Mouse (Mus musculus): Measurements from ENCODE around the gene Sypl2. TPM values are rescaled to one million over a fixed set of nuclear protein-coding genes. Genes with fewer than 3 reads are reported as not detected.

Gene Sypl2
- polyA plus RNA-seq, 1 experiment from 2014 or later = 0.78 TPM

- no peak overlapping the region for H3K9ac ChIP-seq
- H3K4me3 ChIP-seq (replicated peaks) = no peak overlapping the region
- H3K27me3 ChIP-seq = peaks cover 4% of the 10 kb centered on the region; the same call in 1 of the 2 replicates
- H3K36me3 ChIP-seq (replicated peaks) = no peaks in the 10 kb centered on the region
- 52% methylated on average over 4 of the region's 4 CpGs for WGBS (ENCODE audit: insufficient replicate concordance)
- H3K4me1 ChIP-seq (replicated peaks) = peaks cover 18% of the 10 kb centered on the region
- no peak overlapping the region for H3K27ac ChIP-seq (replicated peaks)
- no peak overlapping the region for H3K4me2 ChIP-seq
- H3K9me3 ChIP-seq (replicated peaks) = no peaks in the 10 kb centered on the region
- ATAC-seq (ENCODE audit: insufficient read depth) = no peak
Measured at GRCm38 (mm10) chr3:108193686-108194085, 32.8 kb downstream of the Sypl2 start.

GRCm38 (mm10) chr3:108189897-108190296 lies 36.6 kb downstream of the Sypl2 start:
- WGBS (ENCODE audit: insufficient replicate concordance) = 37% methylated on average over 5 of the region's 5 CpGs
- Histone ChIP-seq H3K9ac (no peak overlapping the region), H3K4me1 (replicated peaks) (peaks cover 15% of the 10 kb centered on the region), H3K4me3 (replicated peaks) (no peak overlapping the region), H3K4me2 (no peak overlapping the region), H3K9me3 (replicated peaks) (no peaks in the 10 kb centered on the region), H3K36me3 (replicated peaks) (no peaks in the 10 kb centered on the region), H3K27ac (replicated peaks) (no peak overlapping the region), H3K27me3 (peaks cover 42% of the 10 kb centered on the region)
- ATAC-seq (ENCODE audit: insufficient read depth) = no peak

- Histone ChIP-seq H3K27me3 (peaks cover 52% of the 10 kb centered on the region), H3K9me3 (replicated peaks) (no peaks in the 10 kb centered on the region), H3K4me3 (replicated peaks) (no peak overlapping the region), H3K4me1 (replicated peaks) (peaks cover 15% of the 10 kb centered on the region), H3K4me2 (no peak overlapping the region), H3K27ac (replicated peaks) (no peak overlapping the region), H3K9ac (no peak overlapping the region), H3K36me3 (replicated peaks) (no peaks in the 10 kb centered on the region)
- no peak for ATAC-seq (ENCODE audit: insufficient read depth)
- 62% methylated on average over 9 of the region's 9 CpGs for WGBS (ENCODE audit: insufficient replicate concordance)
Measured at GRCm38 (mm10) chr3:108188716-108189490, 37.5 kb downstream of the Sypl2 start.

- Histone ChIP-seq H3K36me3 (replicated peaks) (no peaks in the 10 kb centered on the region), H3K27me3 (peaks cover 62% of the 10 kb centered on the region), H3K4me2 (peak overlapping the region; percentile 88), H3K4me3 (replicated peaks) (peak overlapping the region; percentile 66; the same call in 1 of the 2 replicates), H3K27ac (replicated peaks) (no peak overlapping the region), H3K4me1 (replicated peaks) (peaks cover 15% of the 10 kb centered on the region), H3K9ac (no peak overlapping the region), H3K9me3 (replicated peaks) (no peaks in the 10 kb centered on the region)
- no peak for ATAC-seq (ENCODE audit: insufficient read depth)
- WGBS (ENCODE audit: insufficient replicate concordance) = 47% methylated on average over 20 of the region's 20 CpGs
Measured at GRCm38 (mm10) chr3:108187111-108187795, 39.2 kb downstream of the Sypl2 start.

- H3K27me3 ChIP-seq = peaks cover 62% of the 10 kb centered on the region
- WGBS (ENCODE audit: insufficient replicate concordance) = 3% methylated on average over 41 of the region's 100 CpGs
- peak within 1 kb of the TSS; percentile 66 for H3K4me3 ChIP-seq (replicated peaks)
- peak within 1 kb of the TSS; percentile 88 for H3K4me2 ChIP-seq
- H3K4me1 ChIP-seq (replicated peaks) = peaks cover 15% of the 10 kb centered on the region
- no peaks in the 10 kb centered on the region for H3K9me3 ChIP-seq (replicated peaks)
- peak within 1 kb of the TSS; percentile 45; the same call in 1 of the 2 replicates for H3K9ac ChIP-seq
- H3K36me3 ChIP-seq (replicated peaks) = no peaks in the 10 kb centered on the region
- peak; percentile 56 for ATAC-seq (ENCODE audit: insufficient read depth)
- no peak within 1 kb of the TSS for H3K27ac ChIP-seq (replicated peaks)
Measured at GRCm38 (mm10) chr3:108186098-108187047, 40.1 kb downstream of the Sypl2 start, which contains the start of gene Amigo1. Gene Amigo1, plus strand, starts transcription at chr3:108186335.

- Histone ChIP-seq H3K4me3 (replicated peaks) (peak overlapping the region; percentile 66), H3K27ac (replicated peaks) (no peak overlapping the region), H3K27me3 (peaks cover 62% of the 10 kb centered on the region), H3K36me3 (replicated peaks) (no peaks in the 10 kb centered on the region), H3K4me1 (replicated peaks) (peaks cover 15% of the 10 kb centered on the region), H3K9me3 (replicated peaks) (no peaks in the 10 kb centered on the region), H3K9ac (no peak overlapping the region), H3K4me2 (peak overlapping the region; percentile 88)
- 2% methylated on average over 16 of the region's 16 CpGs for WGBS (ENCODE audit: insufficient replicate concordance)
- no peak for ATAC-seq (ENCODE audit: insufficient read depth)
Measured at GRCm38 (mm10) chr3:108185460-108186097, 40.9 kb downstream of the Sypl2 start.

- Histone ChIP-seq H3K27ac (replicated peaks) (no peak overlapping the region), H3K4me1 (replicated peaks) (peaks cover 15% of the 10 kb centered on the region), H3K9ac (no peak overlapping the region), H3K4me3 (replicated peaks) (no peak overlapping the region), H3K4me2 (no peak overlapping the region), H3K27me3 (peaks cover 62% of the 10 kb centered on the region), H3K9me3 (replicated peaks) (no peaks in the 10 kb centered on the region), H3K36me3 (replicated peaks) (no peaks in the 10 kb centered on the region)
- ATAC-seq (ENCODE audit: insufficient read depth) = no peak
- WGBS (ENCODE audit: insufficient replicate concordance) = 56% methylated on average over 3 of the region's 3 CpGs
Measured at GRCm38 (mm10) chr3:108184742-108185141, 41.7 kb downstream of the Sypl2 start.

- no peak for ATAC-seq (ENCODE audit: insufficient read depth)
Measured at GRCm38 (mm10) chr3:108180514-108180913, 45.9 kb downstream of the Sypl2 start.

GRCm38 (mm10) chr3:108178756-108179715 lies 47.4 kb downstream of the Sypl2 start:
- no peak for ATAC-seq (ENCODE audit: insufficient read depth)

More at GRCm38 (mm10) chr3:108180514-108180913, 45.9 kb downstream of the Sypl2 start:
- WGBS (ENCODE audit: insufficient replicate concordance) = 19% methylated on average over 2 of the region's 2 CpGs
- H3K4me1 ChIP-seq (replicated peaks) = peaks cover 2% of the 10 kb centered on the region
- no peak overlapping the region for H3K27ac ChIP-seq (replicated peaks)
- peaks cover 32% of the 10 kb centered on the region for H3K27me3 ChIP-seq
- no peak overlapping the region for H3K4me3 ChIP-seq (replicated peaks)
- H3K4me2 ChIP-seq = no peak overlapping the region
- no peaks in the 10 kb centered on the region for H3K9me3 ChIP-seq (replicated peaks)
- H3K9ac ChIP-seq = no peak overlapping the region
- no peaks in the 10 kb centered on the region for H3K36me3 ChIP-seq (replicated peaks)

More at GRCm38 (mm10) chr3:108178756-108179715, 47.4 kb downstream of the Sypl2 start:
- H3K27me3 ChIP-seq = peaks cover 31% of the 10 kb centered on the region
- H3K4me3 ChIP-seq (replicated peaks) = no peak overlapping the region
- no peaks in the 10 kb centered on the region for H3K9me3 ChIP-seq (replicated peaks)
- no peaks in the 10 kb centered on the region for H3K36me3 ChIP-seq (replicated peaks)
- no peak overlapping the region for H3K4me2 ChIP-seq
- WGBS (ENCODE audit: insufficient replicate concordance) = 71% methylated on average over 7 of the region's 7 CpGs
- no peaks in the 10 kb centered on the region for H3K4me1 ChIP-seq (replicated peaks)
- no peak overlapping the region for H3K9ac ChIP-seq
- H3K27ac ChIP-seq (replicated peaks) = no peak overlapping the region
